Mouse (Mus musculus): Measurements from ENCODE around the gene Tmem132c. TPM values are rescaled to one million over a fixed set of nuclear protein-coding genes. Genes with fewer than 3 reads are reported as not detected.

Tmem132c gene
- 2.6 and 2.9 TPM in 2 replicates for polyA plus RNA-seq (2012; rRNA removed)

DNA sequence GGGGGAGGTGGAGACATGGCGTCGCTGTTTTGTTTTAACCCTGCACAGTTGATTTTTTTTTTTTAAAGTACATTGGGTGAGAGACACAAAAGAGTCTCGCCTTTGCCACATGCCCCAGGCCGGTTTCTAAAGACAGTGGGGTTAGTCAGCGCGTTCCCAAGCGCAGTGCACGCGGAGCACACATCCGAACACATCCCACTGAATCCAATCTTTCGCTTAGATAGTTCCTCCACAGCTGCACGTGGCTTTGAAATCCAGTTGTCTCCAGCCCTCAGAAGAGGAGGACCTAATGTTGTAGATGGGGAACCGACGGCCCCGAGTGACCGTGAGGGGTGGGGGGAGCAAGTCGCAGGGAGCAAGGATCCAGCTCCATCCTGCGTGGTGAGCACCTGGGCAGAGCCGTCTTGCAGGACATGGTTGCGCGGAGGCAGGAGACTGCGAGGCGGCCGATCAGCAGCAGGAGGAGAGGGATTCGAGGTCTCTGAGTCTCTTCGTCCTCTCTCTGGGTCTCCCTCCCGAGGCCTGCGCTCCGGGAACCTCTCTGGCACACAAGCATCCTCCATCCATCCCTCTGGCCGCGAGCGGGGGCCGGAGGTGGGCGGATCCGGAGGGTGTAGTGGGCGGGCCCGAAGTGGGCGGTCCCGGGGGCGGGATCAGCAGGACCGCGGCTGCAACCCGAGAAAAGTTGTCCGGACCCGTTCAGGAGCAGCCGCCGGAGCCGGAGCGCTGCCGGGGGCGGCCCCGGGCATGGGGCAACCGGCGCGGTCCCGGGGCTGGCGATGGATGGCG is at the start of gene Tmem132c:
Gene Tmem132c (plus strand): TSS at position 673 of the 789 bp plus-strand sequence.
- peak in 1 of 2 experiments; percentile 55 for DNase-seq (ENCODE audit: extremely low spot score in 1 of 2, low spot score in 1 of 2)

DNA sequence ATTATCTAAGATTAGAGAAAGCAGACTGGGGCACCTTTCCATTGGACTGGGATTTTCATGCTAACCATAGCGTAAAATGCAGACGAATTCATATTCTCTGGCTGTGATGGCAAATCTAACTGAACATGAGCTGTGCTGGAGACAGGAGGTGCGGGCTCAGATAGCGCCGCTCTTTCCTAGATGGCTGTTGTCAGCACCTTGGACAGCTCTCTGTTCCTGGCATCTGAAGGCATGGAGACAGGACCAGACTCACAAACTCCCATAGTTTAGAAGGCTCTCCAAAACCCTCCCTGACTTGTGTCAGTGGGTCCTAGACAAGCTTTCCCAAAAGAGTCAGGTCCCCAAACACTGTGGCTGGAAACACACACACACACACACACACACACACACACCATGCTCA is 49.7 kb upstream of the Tmem132c start:
- no peak for DNase-seq (ENCODE audit: extremely low spot score in 1 of 2, low spot score in 1 of 2)

DNA sequence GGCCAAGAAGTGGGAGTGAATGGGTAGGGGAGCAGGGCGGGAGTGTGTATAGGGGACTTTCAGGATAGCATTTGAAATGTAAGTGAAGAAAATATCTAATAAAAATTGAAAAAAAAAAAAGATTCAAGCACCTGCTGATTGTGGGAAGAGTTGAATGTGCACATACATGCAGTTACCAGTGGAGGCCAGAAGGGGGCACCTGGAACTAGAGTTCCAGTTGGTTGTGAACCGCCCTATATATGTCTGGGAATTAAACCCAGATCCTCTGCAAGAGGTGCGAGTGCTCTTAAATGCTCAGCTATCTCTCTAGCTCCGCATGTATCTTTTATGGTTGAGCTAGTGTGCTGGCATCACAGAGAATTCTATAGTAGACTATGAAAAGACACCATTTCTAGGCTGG is 42.8 kb upstream of the Tmem132c start:
- DNase-seq (ENCODE audit: extremely low spot score in 1 of 2, low spot score in 1 of 2): no peak

- DNase-seq (ENCODE audit: extremely low spot score in 1 of 2, low spot score in 1 of 2): no peak
Measured at GRCm38 (mm10) chr5:127204881-127205280, 36.7 kb upstream of the Tmem132c start.

- no peak for DNase-seq (ENCODE audit: extremely low spot score in 1 of 2, low spot score in 1 of 2)
Measured at GRCm38 (mm10) chr5:127216389-127216788, 25.2 kb upstream of the Tmem132c start.

GRCm38 (mm10) chr5:127217725-127218124 is 23.9 kb upstream of the Tmem132c start:
- DNase-seq (ENCODE audit: extremely low spot score in 1 of 2, low spot score in 1 of 2): no peak

- DNase-seq (ENCODE audit: extremely low spot score in 1 of 2, low spot score in 1 of 2): no peak
Measured at GRCm38 (mm10) chr5:127227929-127228595, 13.5 kb upstream of the Tmem132c start.

DNA sequence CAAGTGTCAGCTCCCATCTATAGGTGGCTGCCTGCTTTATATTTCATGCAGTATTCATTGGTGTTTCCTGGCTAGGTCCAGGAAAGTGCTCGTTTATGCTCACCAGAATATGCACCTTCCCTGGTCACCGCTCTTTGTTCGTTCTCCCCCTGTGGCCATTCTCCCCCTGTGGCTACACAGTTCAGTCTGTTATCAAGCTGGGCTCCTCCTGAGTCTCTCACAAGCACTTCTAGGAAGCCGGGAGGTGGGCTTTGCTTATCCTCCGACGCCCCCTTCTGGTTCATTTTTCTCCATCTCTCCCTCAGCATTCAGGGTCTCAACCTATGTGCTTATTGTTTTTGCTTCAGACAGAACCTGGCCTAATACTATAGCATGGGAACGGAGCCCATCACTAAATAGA is 6.9 kb upstream of the Tmem132c start:
- peak in 1 of 2 experiments; percentile 32 for DNase-seq (ENCODE audit: extremely low spot score in 1 of 2, low spot score in 1 of 2)

DNA sequence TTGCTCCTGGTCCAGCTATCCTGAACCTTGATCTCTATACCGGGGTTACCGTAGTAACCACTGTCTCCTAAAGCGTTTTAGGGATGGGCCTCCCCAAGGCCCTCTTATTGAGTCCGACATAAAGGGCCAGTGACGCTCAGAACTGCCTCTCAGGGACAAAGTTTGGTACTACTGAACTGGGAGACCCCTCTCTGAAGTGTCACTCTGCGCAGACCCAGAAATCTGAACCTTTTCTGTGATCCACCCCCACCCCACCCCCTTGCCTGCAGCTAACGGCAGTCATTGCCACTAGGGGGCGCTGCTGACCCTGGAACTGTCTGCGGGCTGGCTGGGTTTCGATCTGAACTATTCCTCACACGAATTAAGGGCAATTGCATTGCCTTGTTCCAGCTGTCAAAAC is 6.4 kb upstream of the Tmem132c start:
- peak; percentile 2 to 88 for DNase-seq (ENCODE audit: extremely low spot score in 1 of 2, low spot score in 1 of 2)

DNA sequence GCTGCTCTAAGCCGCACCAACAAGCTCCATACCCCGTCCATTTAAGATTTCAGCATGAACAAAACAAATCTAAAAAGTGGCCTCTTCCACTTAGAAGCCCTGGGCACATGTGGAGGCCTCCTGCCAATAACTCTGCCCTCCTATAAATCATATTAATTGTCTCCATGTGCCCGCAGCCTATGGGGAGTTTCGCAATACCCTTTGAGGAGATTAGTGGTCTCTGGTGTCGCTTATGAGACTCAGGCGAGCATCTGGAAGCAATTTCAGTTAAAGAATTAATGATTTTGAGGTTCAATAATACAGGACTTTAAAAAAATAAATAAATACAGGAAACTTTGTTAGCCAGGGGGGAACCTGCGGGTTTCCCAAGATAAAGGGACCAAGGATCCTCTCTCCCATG is 1.9 kb upstream of the Tmem132c start:
- DNase-seq (ENCODE audit: extremely low spot score in 1 of 2, low spot score in 1 of 2): no peak

DNA sequence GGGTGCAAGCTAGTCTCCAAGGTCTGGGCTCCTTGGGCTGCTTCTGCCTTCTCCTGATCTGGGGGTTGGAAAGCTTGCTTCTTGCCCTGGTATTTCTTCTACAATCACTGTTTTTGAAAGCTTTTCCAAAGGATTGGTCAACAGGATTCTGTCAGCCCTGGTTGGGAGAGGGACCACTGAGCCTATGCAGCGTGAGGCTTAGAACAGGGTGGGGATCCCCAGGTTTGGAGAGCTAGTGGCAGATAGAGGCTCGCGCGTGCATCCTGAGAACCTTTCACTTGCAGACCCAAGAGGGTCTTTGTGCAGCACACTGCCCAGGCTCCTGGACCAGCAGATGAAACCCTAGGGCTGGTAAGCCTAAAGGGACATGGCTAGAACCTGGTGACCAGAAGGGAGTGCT is 962 bp upstream of the Tmem132c start:
- DNase-seq (ENCODE audit: extremely low spot score in 1 of 2, low spot score in 1 of 2): no peak

- no peak for DNase-seq (ENCODE audit: extremely low spot score in 1 of 2, low spot score in 1 of 2)
Measured at GRCm38 (mm10) chr5:127241925-127242762, 536 bp downstream of the Tmem132c start.

GRCm38 (mm10) chr5:127242763-127243160 is 1.2 kb downstream of the Tmem132c start:
- no peak for DNase-seq (ENCODE audit: extremely low spot score in 1 of 2, low spot score in 1 of 2)

- DNase-seq (ENCODE audit: extremely low spot score in 1 of 2, low spot score in 1 of 2): no peak
Measured at GRCm38 (mm10) chr5:127243209-127243608, 1.6 kb downstream of the Tmem132c start.

GRCm38 (mm10) chr5:127243611-127244010 is 2.0 kb downstream of the Tmem132c start:
- peak in 1 of 2 experiments; percentile 23 for DNase-seq (ENCODE audit: extremely low spot score in 1 of 2, low spot score in 1 of 2)

- no peak for DNase-seq (ENCODE audit: extremely low spot score in 1 of 2, low spot score in 1 of 2)
Measured at GRCm38 (mm10) chr5:127253263-127253662, 11.7 kb downstream of the Tmem132c start.

- no peak for DNase-seq (ENCODE audit: extremely low spot score in 1 of 2, low spot score in 1 of 2)
Measured at GRCm38 (mm10) chr5:127256947-127257610, 15.5 kb downstream of the Tmem132c start.

DNA sequence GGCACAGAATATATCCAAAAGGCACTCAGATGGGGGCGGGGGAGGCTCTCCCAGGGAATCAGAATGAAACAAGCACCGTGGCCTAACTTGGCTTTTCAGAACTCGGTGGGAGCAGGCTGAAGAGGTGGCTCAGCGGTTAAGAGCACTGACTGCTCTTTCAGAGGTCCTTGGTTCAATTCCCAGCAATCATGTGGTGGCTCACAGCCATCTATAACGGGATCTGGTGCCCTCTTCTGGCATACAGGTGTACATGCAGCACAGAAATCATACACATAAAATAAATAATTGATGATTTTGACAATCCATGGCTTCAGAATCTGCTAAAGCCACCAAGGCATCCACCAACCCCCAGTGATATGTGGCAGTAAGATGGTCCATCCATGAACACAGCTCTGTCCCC is 20.5 kb downstream of the Tmem132c start:
- no peak for DNase-seq (ENCODE audit: extremely low spot score in 1 of 2, low spot score in 1 of 2)

- DNase-seq (ENCODE audit: extremely low spot score in 1 of 2, low spot score in 1 of 2): no peak
Measured at GRCm38 (mm10) chr5:127271145-127271544, 29.5 kb downstream of the Tmem132c start.

DNA sequence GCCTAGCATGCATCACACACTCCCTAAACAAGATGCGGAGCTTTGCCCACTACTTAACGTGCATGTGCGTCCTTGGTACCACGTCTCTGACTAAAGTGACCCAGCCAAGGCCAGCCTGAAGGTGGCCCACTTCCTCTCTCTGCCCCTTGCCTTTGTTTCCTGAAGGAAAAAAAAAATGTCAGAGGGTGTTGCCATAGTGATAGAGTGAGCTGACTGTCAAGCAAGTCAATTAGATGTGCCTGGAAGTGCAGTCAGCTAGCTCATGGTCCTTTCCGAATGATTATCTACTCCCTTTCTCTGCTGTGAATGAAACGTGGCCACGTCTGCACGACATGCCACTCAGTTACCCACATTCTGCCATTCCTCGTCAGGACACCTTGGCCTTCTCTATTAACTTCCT is 37.9 kb downstream of the Tmem132c start:
- DNase-seq (ENCODE audit: extremely low spot score in 1 of 2, low spot score in 1 of 2): no peak

GRCm38 (mm10) chr5:127281186-127281585 is 39.6 kb downstream of the Tmem132c start:
- DNase-seq (ENCODE audit: extremely low spot score in 1 of 2, low spot score in 1 of 2): no peak

All from frontal cortex, adult 2 months (tissue).